Mouse (Mus musculus) liver, embryonic 13.5 days (tissue): Measurements from ENCODE around the gene Capn13. TPM values are rescaled to one million over a fixed set of nuclear protein-coding genes. Genes with fewer than 3 reads are reported as not detected.
"Not testable (repeated sequence)": the region's sequence is repeated elsewhere in the genome, so short reads cannot be mapped to it uniquely, and the experiment has no call there.

ENCODE experiments used
- ATAC-seq: fragments of 200-750 bp; cut with Nextera tagmentation; 2 replicates; pipeline ENCODE4 v1.8.0; 2017; ENCODE audit warnings: low read depth, mild to moderate bottlenecking, moderate number of reproducible peaks, moderate library complexity
- DNase-seq: peaks from one replicate; pipeline ENCODE4 v3.0.0; 2022
- H3K27ac ChIP-seq: fragments of 300-500 bp; sonication (generic); 2 replicates; pipeline ENCODE4 v1.5.1; 2015; ENCODE audit warnings: moderate library complexity, mild to moderate bottlenecking, inconsistent platforms
- H3K27me3 ChIP-seq: fragments of 300-500 bp; sonication (generic); 2 replicates; pipeline ENCODE4 v1.6.1; 2015; ENCODE audit warnings: mild to moderate bottlenecking, inconsistent platforms
- H3K36me3 ChIP-seq: fragments of 300-500 bp; sonication (generic); 2 replicates; pipeline ENCODE4 v1.6.1; 2015; ENCODE audit warnings: mild to moderate bottlenecking, inconsistent platforms
- H3K4me1 ChIP-seq: fragments of 300-500 bp; sonication (generic); replicated peaks from 2 replicates; pipeline ENCODE4 v1.6.1; 2015; ENCODE audit warnings: inconsistent platforms
- H3K4me2 ChIP-seq: fragments of 300-500 bp; sonication (generic); 2 replicates; pipeline ENCODE4 v1.6.1; 2015; ENCODE audit warnings: inconsistent platforms, mild to moderate bottlenecking, moderate library complexity
- H3K4me3 ChIP-seq: fragments of 300-500 bp; sonication (generic); replicated peaks from 2 replicates; pipeline ENCODE4 v1.5.1; 2015; ENCODE audit warnings: mild to moderate bottlenecking, inconsistent platforms
- H3K9ac ChIP-seq: fragments of 300-500 bp; sonication (generic); 2 replicates; pipeline ENCODE4 v1.6.1; 2015; ENCODE audit warnings: mild to moderate bottlenecking, inconsistent platforms
- H3K9me3 ChIP-seq: fragments of 300-500 bp; sonication (generic); replicated peaks from 2 replicates; pipeline ENCODE4 v1.6.1; 2016; ENCODE audit warnings: inconsistent platforms
- WGBS: fragments of 180-500 bp; shearing (Covaris S2); methylation state at CpG from one replicate; pipeline ENCODE4 v1.1.7; 2015; ENCODE audit not compliant: insufficient replicate concordance; 5-methylcytosine and 5-hydroxymethylcytosine counted together
- polyA plus RNA-seq: library from polyadenylated mRNA; unstranded; fragments of >200 nt; fragmentation: Nextera tagmentation; extraction: Ambion mirVana; gene quantifications from 2 replicates; pipeline ENCODE4 v1.2.1, GENCODE M21; 2015

Gene Capn13
- polyA plus RNA-seq, 1 experiment from 2014 or later = not detected

GRCm38 (mm10) chr17:73302104-73302503 is 98.6 kb downstream of the Capn13 start:
- no peak overlapping the region for H3K27ac ChIP-seq
- WGBS = 5% methylated on average over 10 of the region's 10 CpGs
- no peaks in the 10 kb centered on the region for H3K4me1 ChIP-seq
- no peak overlapping the region for H3K4me2 ChIP-seq
- DNase-seq = peak; percentile 46
- H3K9me3 ChIP-seq = no peaks in the 10 kb centered on the region
- peaks cover 10% of the 10 kb centered on the region for H3K27me3 ChIP-seq
- H3K36me3 ChIP-seq = no peaks in the 10 kb centered on the region
- 0 out of 2 replicates have a peak, but pooled peaks have one; percentile 41 for ATAC-seq
- no peak overlapping the region for H3K4me3 ChIP-seq
- no peak overlapping the region for H3K9ac ChIP-seq

GRCm38 (mm10) chr17:73301258-73302050 is 99.2 kb downstream of the Capn13 start:
- DNase-seq = peak; percentile 17

GRCm38 (mm10) chr17:73300147-73300880 is 100.4 kb downstream of the Capn13 start:
- Histone ChIP-seq H3K36me3 (no peaks in the 10 kb centered on the region), H3K27ac (no peak overlapping the region), H3K4me3 (no peak overlapping the region), H3K27me3 (peaks cover 9% of the 10 kb centered on the region), H3K9me3 (no peaks in the 10 kb centered on the region), H3K9ac (no peak overlapping the region), H3K4me1 (no peaks in the 10 kb centered on the region), H3K4me2 (no peak overlapping the region)
- ATAC-seq = no peak
- DNase-seq = no peak
- 27% methylated on average over 7 of the region's 7 CpGs for WGBS

More at GRCm38 (mm10) chr17:73301258-73302050, 99.2 kb downstream of the Capn13 start:
- ATAC-seq = no peak
- Histone ChIP-seq H3K27ac (no peak overlapping the region), H3K9me3 (no peaks in the 10 kb centered on the region), H3K4me2 (peak overlapping the region; percentile 8; the same call in 1 of the 2 replicates), H3K9ac (no peak overlapping the region), H3K36me3 (no peaks in the 10 kb centered on the region), H3K4me1 (no peaks in the 10 kb centered on the region), H3K27me3 (peaks cover 10% of the 10 kb centered on the region), H3K4me3 (no peak overlapping the region)
- 19% methylated on average over 15 of the region's 15 CpGs for WGBS

- no peaks in the 10 kb centered on the region for H3K27me3 ChIP-seq
- H3K9me3 ChIP-seq = no peaks in the 10 kb centered on the region
- no peaks in the 10 kb centered on the region for H3K4me1 ChIP-seq
- H3K4me2 ChIP-seq = no peak overlapping the region
- H3K9ac ChIP-seq = no peak overlapping the region
- H3K27ac ChIP-seq = no peak overlapping the region
- 65% methylated on average over 6 of the region's 6 CpGs for WGBS
- H3K36me3 ChIP-seq = no peaks in the 10 kb centered on the region
- DNase-seq (no peak), ATAC-seq (no peak)
- H3K4me3 ChIP-seq = no peak overlapping the region
These were observed 101.7 kb downstream of the Capn13 start for GRCm38 (mm10) chr17:73298981-73299380.

- no peak for ATAC-seq
These were observed 103.8 kb downstream of the Capn13 start for GRCm38 (mm10) chr17:73296855-73297254.

GRCm38 (mm10) chr17:73293237-73293636 is 107.4 kb downstream of the Capn13 start:
- H3K36me3 ChIP-seq = no peaks in the 10 kb centered on the region
- ATAC-seq (no peak), DNase-seq (no peak)
- H3K27ac ChIP-seq = no peak overlapping the region
- 50% methylated on average over 3 of the region's 3 CpGs for WGBS
- H3K27me3 ChIP-seq = no peaks in the 10 kb centered on the region
- H3K4me1 ChIP-seq = no peaks in the 10 kb centered on the region
- no peak overlapping the region for H3K4me3 ChIP-seq
- H3K4me2 ChIP-seq = no peak overlapping the region
- H3K9ac ChIP-seq = no peak overlapping the region
- H3K9me3 ChIP-seq = no peaks in the 10 kb centered on the region

More at GRCm38 (mm10) chr17:73296855-73297254, 103.8 kb downstream of the Capn13 start:
- no peaks in the 10 kb centered on the region for H3K4me1 ChIP-seq
- WGBS = 25% methylated on average over 4 of the region's 4 CpGs
- no peaks in the 10 kb centered on the region for H3K9me3 ChIP-seq
- no peaks in the 10 kb centered on the region for H3K36me3 ChIP-seq
- no peak overlapping the region for H3K27ac ChIP-seq
- no peak for DNase-seq
- no peak overlapping the region for H3K9ac ChIP-seq
- no peak overlapping the region for H3K4me3 ChIP-seq
- no peaks in the 10 kb centered on the region for H3K27me3 ChIP-seq
- no peak overlapping the region for H3K4me2 ChIP-seq

- 43% methylated on average over 2 of the region's 2 CpGs for WGBS
These were observed 116.4 kb downstream of the Capn13 start for GRCm38 (mm10) chr17:73284301-73284700.

GRCm38 (mm10) chr17:73282702-73283101 is 118.0 kb downstream of the Capn13 start:
- WGBS = 30% methylated on average over 6 of the region's 6 CpGs
- H3K4me2 ChIP-seq, H3K27me3 ChIP-seq, ATAC-seq, H3K4me3 ChIP-seq, H3K27ac ChIP-seq, H3K9me3 ChIP-seq, H3K36me3 ChIP-seq, H3K9ac ChIP-seq, H3K4me1 ChIP-seq: not testable (repeated sequence)
- peak; percentile 13 for DNase-seq

More at GRCm38 (mm10) chr17:73284301-73284700, 116.4 kb downstream of the Capn13 start:
- H3K4me2 ChIP-seq = no peak overlapping the region
- H3K4me1 ChIP-seq = no peaks in the 10 kb centered on the region
- H3K4me3 ChIP-seq = no peak overlapping the region
- DNase-seq (no peak), ATAC-seq (no peak)
- no peaks in the 10 kb centered on the region for H3K27me3 ChIP-seq
- no peak overlapping the region for H3K27ac ChIP-seq
- H3K9me3 ChIP-seq = no peaks in the 10 kb centered on the region
- H3K9ac ChIP-seq = no peak overlapping the region
- no peaks in the 10 kb centered on the region for H3K36me3 ChIP-seq

- Histone ChIP-seq H3K4me1 (no peaks in the 10 kb centered on the region), H3K9ac (no peak overlapping the region), H3K36me3 (no peaks in the 10 kb centered on the region), H3K4me3 (no peak overlapping the region), H3K27me3 (no peaks in the 10 kb centered on the region), H3K9me3 (no peaks in the 10 kb centered on the region), H3K4me2 (no peak overlapping the region), H3K27ac (no peak overlapping the region)
- no peak for DNase-seq
- 68% methylated on average over 4 of the region's 4 CpGs for WGBS
- no peak for ATAC-seq
These were observed 122.9 kb downstream of the Capn13 start for GRCm38 (mm10) chr17:73277770-73278169.

- Histone ChIP-seq H3K4me3 (no peak overlapping the region), H3K27me3 (no peaks in the 10 kb centered on the region), H3K9me3 (no peaks in the 10 kb centered on the region), H3K4me1 (no peaks in the 10 kb centered on the region), H3K9ac (no peak overlapping the region), H3K36me3 (no peaks in the 10 kb centered on the region), H3K4me2 (no peak overlapping the region), H3K27ac (no peak overlapping the region)
- 76% methylated on average over 10 of the region's 10 CpGs for WGBS
- DNase-seq (no peak), ATAC-seq (no peak)
These were observed 125.6 kb downstream of the Capn13 start for GRCm38 (mm10) chr17:73275066-73275465.

GRCm38 (mm10) chr17:73273809-73274208 is 126.9 kb downstream of the Capn13 start:
- Histone ChIP-seq H3K4me1 (no peaks in the 10 kb centered on the region), H3K36me3 (no peaks in the 10 kb centered on the region), H3K27ac (no peak overlapping the region), H3K9ac (no peak overlapping the region), H3K4me3 (no peak overlapping the region), H3K27me3 (no peaks in the 10 kb centered on the region), H3K4me2 (no peak overlapping the region), H3K9me3 (no peaks in the 10 kb centered on the region)
- DNase-seq = no peak
- no peak for ATAC-seq
- WGBS = 34% methylated on average over 7 of the region's 7 CpGs
